23 mouse cellular contexts compared by ENCODE assay signal in the genomic region with DNA sequence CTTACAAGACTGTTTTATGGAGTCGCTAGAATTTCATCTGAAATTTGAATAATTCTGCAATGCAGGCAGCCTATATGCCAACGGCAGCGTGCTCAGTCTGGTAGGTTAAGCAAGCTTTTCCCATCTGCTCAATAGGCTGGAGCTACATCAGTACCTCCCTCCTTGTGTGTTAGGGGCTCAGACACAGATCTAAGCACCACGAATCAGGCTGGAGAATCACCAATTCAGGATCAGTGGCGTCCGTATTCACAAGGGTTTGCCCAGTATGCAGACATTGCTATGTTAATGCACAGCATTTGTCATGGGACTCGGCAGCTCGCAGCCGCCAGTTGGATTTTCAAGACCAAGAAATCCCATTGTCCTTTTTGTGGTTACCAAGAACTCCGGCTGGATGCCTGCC. TPM values are rescaled to one million over a fixed set of nuclear protein-coding genes. Genes with fewer than 3 reads are reported as not detected.
DNase-seq lines count a peak whose midpoint lies in the region; ATAC-seq and TF ChIP-seq lines count a peak whose summit lies in the region.
"Had no signal": no experiment of that assay in that cellular context is flagged by ENCODE, and none has a peak within 500 bp of the region (broad histone marks: within the 10 kb centered on the region; RNA-seq: fewer than 3 reads in every experiment).

No protein-coding gene starts in this region.

- no peaks in the 10 kb centered on the region for H3K9me3 ChIP-seq in forebrain, postnatal 0 days (ENCODE audit: low read length)
- no peaks in the 10 kb centered on the region for H3K9me3 ChIP-seq in forebrain, embryonic 10.5 days
- H3K9me3 ChIP-seq in ES-E14 (ENCODE audit: control insufficient read depth, insufficient read depth, low read depth, low read length) = no peaks in the 10 kb centered on the region
- H3K9me3 ChIP-seq: embryonic facial prominence, embryonic 15.5 days; heart, embryonic 10.5 days; limb, embryonic 10.5 days; megakaryocyte, embryonic 14.5 days; neural tube, embryonic 15.5 days had no signal

- no peaks in the 10 kb centered on the region; the same call in 1 of the 2 replicates for H3K4me1 ChIP-seq in forebrain, postnatal 0 days (ENCODE audit: insufficient read depth)
- no peaks in the 10 kb centered on the region for H3K4me1 ChIP-seq in forebrain, embryonic 10.5 days
- H3K4me1 ChIP-seq in ES-E14 (ENCODE audit: control insufficient read depth in 2 of 2, insufficient read depth in 2 of 2, low read length in 2 of 2, poor library complexity in 1 of 2) = peaks cover 0 to 2% of the 10 kb centered on the region in 2 experiments; a peak in 2 of 4 replicates
- H3K4me1 ChIP-seq: embryonic facial prominence, embryonic 15.5 days; limb, embryonic 10.5 days had no signal

- peak; percentile 78 for DNase-seq in forebrain, postnatal 0 days
- DNase-seq in forebrain, embryonic 10.5 days (ENCODE audit: extremely low spot score, low spot score) = no peak
- DNase-seq in layer of hippocampus, adult 9-11 months = peak; percentile 39
- DNase-seq in layer of hippocampus, postnatal 25 days (ENCODE audit: extremely low spot score in 1 of 2, low spot score in 1 of 2) = no peak
- peak; percentile 27 for DNase-seq in ES-E14 (ENCODE audit: low read depth, low spot score)
- peak; percentile 60 for DNase-seq in brain, embryonic 18.5 days (ENCODE audit: low read depth, low spot score)
- DNase-seq in urinary bladder, adult 18-20 months (ENCODE audit: low spot score in 2 of 2) = no peak
- DNase-seq: adrenal gland, adult 8-10 months; cerebellum, adult 11-12 months; cerebellum, postnatal 14 days; embryo, embryonic 11 days; gastrocnemius, adult 2 months; kidney, adult 18-20 months; liver, postnatal 0 days; lung, postnatal 14 days; thymus, adult 2 months had no signal

- H3K27ac ChIP-seq in forebrain, postnatal 0 days (ENCODE audit: low read depth, low read length) = peak overlapping the region; percentile 66; the same call in 1 of the 2 replicates
- H3K27ac ChIP-seq in forebrain, embryonic 10.5 days = no peak overlapping the region
- no peak overlapping the region for H3K27ac ChIP-seq in ES-E14 (ENCODE audit: insufficient read depth, low read depth, low read length, poor library complexity, severe bottlenecking)
- H3K27ac ChIP-seq: embryonic facial prominence, embryonic 15.5 days; gastrocnemius, adult 2 months; heart, embryonic 10.5 days; kidney, postnatal 0 days; limb, embryonic 10.5 days; neural tube, embryonic 15.5 days had no signal

- no peak overlapping the region for H3K4me3 ChIP-seq in forebrain, postnatal 0 days (ENCODE audit: low read depth, low read length)
- no peak overlapping the region for H3K4me3 ChIP-seq in forebrain, embryonic 10.5 days
- H3K4me3 ChIP-seq in ES-E14 (ENCODE audit: insufficient read depth in 1 of 2, low read depth in 1 of 2, low read length in 2 of 2, poor library complexity in 1 of 2, severe bottlenecking in 1 of 2) = no peak overlapping the region
- H3K4me3 ChIP-seq: embryonic facial prominence, embryonic 15.5 days; gastrocnemius, adult 2 months; heart, embryonic 10.5 days; limb, embryonic 10.5 days; megakaryocyte, embryonic 14.5 days; myocyte; neural tube, embryonic 15.5 days had no signal

- no peaks in the 10 kb centered on the region for H3K27me3 ChIP-seq in forebrain, postnatal 0 days (ENCODE audit: insufficient read depth, low read length)
- H3K27me3 ChIP-seq in forebrain, embryonic 10.5 days (ENCODE audit: poor library complexity, severe bottlenecking) = no peaks in the 10 kb centered on the region
- H3K27me3 ChIP-seq: embryonic facial prominence, embryonic 15.5 days; neural tube, embryonic 15.5 days had no signal

- in situ Hi-C loops in ES-E14 (cut with MboI; ENCODE audit: low sequenced_read_pairs in 2 of 2, unreplicated experiment in 2 of 2) = no loop called here

- peak; percentile 95 for ATAC-seq in forebrain, postnatal 0 days
- ATAC-seq: liver, postnatal 0 days had no signal

- 39% methylated on average over 10 of the region's 10 CpGs for WGBS in forebrain, postnatal 0 days
- 88% methylated on average over 10 of the region's 10 CpGs for WGBS in forebrain, embryonic 10.5 days

- H3K36me3 ChIP-seq in forebrain, postnatal 0 days (ENCODE audit: insufficient read depth) = no peaks in the 10 kb centered on the region
- no peaks in the 10 kb centered on the region for H3K36me3 ChIP-seq in forebrain, embryonic 10.5 days (replicated peaks)
- no peaks in the 10 kb centered on the region for H3K36me3 ChIP-seq in ES-E14 (ENCODE audit: control insufficient read depth, insufficient read depth, low read length, poor library complexity, severe bottlenecking)
- H3K36me3 ChIP-seq: embryonic facial prominence, embryonic 15.5 days; heart, embryonic 10.5 days; limb, embryonic 10.5 days; neural tube, embryonic 15.5 days had no signal

- H3K9ac ChIP-seq in forebrain, postnatal 0 days = no peak overlapping the region
- no peak overlapping the region for H3K9ac ChIP-seq in ES-E14 (ENCODE audit: insufficient read depth, low read depth, low read length, poor library complexity, severe bottlenecking)
- H3K9ac ChIP-seq: embryonic facial prominence, embryonic 15.5 days; liver, postnatal 0 days; neural tube, embryonic 15.5 days had no signal

- H3K4me2 ChIP-seq in forebrain, postnatal 0 days (ENCODE audit: low read depth) = no peak overlapping the region
- H3K4me2 ChIP-seq: embryonic facial prominence, embryonic 15.5 days; neural tube, embryonic 15.5 days had no signal

- no peak for TF ChIP-seq CTCF in forebrain, postnatal 0 days (IDR thresholded peaks at IDR 0.05; ENCODE audit: low read depth)

TF ChIP-seq in ES-E14, 5 proteins besides CTCF, POLR2A, EP300 and RAD21:
- TF ChIP-seq HCFC1 (IDR thresholded peaks at IDR 0.05; ENCODE audit: borderline replicate concordance, insufficient read depth, low read length) = no peak

RNA-seq across cellular contexts. Expression of a gene that starts 36.9 kb away (rescaled TPM):
- total RNA-seq in forebrain, postnatal 0 days (2014; rRNA removed) = 16.6 and 24.8 TPM in 2 replicates
- 2.1 and 3.2 TPM in 2 replicates for polyA plus RNA-seq in forebrain, postnatal 0 days (2015; fragmentation: Nextera tagmentation; extraction: Ambion mirVana)
- 3.3 and 3.7 TPM in 2 replicates for polyA plus RNA-seq in forebrain, embryonic 10.5 days (2016; fragmentation: Nextera tagmentation; extraction: Ambion mirVana)
- 10 to 100 TPM; 57.2 to 57.6 TPM for total RNA-seq in layer of hippocampus, postnatal 25 days (2021)
- total RNA-seq in ES-E14 (2012; rRNA removed) = 9.1 and 14.9 TPM in 2 replicates

Comparison
In these comparisons a context has a peak if more than half of its experiments do, and no peak if none do; other contexts are left out.
1. DNase-seq: peak in forebrain, postnatal 0 days (single experiment), layer of hippocampus, adult 9-11 months (single experiment), ES-E14 (single experiment) and brain, embryonic 18.5 days (single experiment); none in forebrain, embryonic 10.5 days (single experiment), layer of hippocampus, postnatal 25 days (0 of 2) and urinary bladder, adult 18-20 months (0 of 2).